Mouse (Mus musculus) adrenal gland, adult 18-20 months (tissue): ENCODE measurements around the gene Evl. TPM values are rescaled to one million over a fixed set of nuclear protein-coding genes. Genes with fewer than 3 reads are reported as not detected.

Experiments
- DNase-seq, 2 experiments: peaks; one replicate each; pipeline ENCODE4 v3.0.0; 2021 to 2022; ENCODE audit warnings: low spot score in 2 of 2
- total RNA-seq, 2 experiments: library from RNA; stranded (reverse); gene quantifications; 1 replicate in 1 of 2; 2 replicates in 1 of 2; pipeline ENCODE4 v1.2.3; 2021

Gene Evl
- total RNA-seq, 2 experiments from 2014 or later, result 37.3 to 43.4 TPM

DNA sequence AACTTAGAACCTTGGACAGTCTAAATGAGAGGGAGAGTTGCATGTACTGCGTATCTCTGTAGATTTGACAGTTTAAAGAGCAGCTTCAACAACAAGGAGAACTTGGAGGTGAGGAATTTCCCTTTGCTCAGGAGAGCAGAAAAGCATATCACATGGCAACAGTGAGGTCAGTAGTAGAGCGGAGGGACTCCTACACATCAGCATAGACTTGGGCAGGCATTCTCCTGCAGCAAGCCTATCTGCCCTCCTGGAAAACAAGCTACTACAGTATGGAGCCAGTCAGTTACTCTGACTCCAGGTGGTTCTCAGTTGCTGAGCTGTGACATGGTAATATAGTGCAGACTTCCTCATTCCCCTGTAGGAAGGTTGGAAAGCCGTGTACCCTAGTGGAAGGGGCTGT lies 87.5 kb downstream of the Evl start:
- no peak for DNase-seq

DNA sequence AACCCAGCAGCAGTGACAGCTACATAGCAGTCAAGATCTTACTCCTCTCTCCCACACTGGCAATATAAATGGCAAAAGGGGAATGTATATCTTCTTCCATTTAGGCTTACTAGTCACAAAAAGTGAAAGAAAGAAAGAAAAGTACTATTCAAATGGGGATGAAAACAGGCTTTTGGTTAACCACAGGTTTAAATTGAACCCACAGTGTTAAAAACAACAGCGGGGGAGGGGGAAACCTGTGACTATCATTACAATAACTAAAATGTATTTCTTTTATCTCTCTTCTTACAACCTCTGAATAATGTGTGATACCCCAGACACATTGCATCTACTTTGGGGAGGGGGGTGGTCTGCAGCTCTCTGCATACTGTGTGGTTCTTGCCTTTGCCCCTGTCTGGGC lies 91.7 kb downstream of the Evl start:
- no peak for DNase-seq

- DNase-seq, result no peak
These were observed 93.3 kb downstream of the Evl start for GRCm38 (mm10) chr12:108647784-108648183.

GRCm38 (mm10) chr12:108651053-108651660 lies 96.6 kb downstream of the Evl start:
- DNase-seq, result no peak

- no peak for DNase-seq
These were observed 99.1 kb downstream of the Evl start for GRCm38 (mm10) chr12:108653358-108654335.

DNA sequence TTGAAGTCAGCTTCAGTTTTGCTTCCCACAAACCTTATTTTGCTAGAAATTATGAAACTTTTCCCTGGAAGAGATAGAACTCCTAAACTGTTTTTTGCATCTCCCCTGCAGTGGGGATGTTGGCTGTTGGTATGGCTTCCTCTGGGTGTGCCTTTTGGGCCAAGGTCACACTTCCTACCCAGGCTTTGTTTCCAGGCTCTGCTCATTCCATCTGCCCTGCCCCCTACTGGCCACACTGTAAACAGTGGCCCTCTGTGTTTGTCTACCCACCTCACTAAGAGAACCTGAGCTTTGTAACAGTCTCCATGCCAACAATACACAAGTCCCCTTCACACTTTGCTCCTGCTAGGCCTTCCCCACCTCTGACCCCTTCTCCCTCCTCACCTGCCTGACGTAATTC lies 102.8 kb downstream of the Evl start:
- peak; percentile 35 to 53 for DNase-seq

DNA sequence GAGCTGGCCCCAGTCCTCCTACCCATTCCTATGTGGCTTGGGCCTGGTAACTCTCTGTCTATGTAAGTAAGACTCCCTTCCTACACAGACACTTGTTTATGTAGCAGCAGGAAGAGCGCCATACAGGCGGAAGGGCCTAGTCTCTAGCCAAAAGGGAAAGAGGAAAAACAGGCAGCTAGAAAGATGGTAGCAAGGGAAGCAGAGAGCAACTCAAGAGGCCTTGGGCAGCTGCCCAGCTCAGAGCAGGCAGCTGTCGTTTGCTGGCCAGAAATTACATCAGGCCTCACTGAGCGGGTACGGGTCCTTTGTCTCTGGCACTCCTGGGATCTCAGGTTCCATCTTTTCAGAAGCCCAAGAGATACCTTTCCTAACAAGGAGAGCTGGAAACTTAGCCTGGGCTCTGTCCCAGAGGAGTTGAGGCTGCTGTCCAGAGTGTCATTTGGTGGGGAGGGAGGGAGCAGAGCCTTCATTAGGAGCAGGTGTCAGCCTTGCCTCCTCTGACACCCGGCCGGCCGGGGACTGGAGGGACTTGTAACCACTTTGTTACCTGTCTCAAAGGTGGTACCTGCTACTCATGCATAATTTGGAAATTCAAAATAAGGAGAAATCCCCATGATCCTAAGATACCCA lies 114.2 kb downstream of the Evl start:
- no peak for DNase-seq

DNA sequence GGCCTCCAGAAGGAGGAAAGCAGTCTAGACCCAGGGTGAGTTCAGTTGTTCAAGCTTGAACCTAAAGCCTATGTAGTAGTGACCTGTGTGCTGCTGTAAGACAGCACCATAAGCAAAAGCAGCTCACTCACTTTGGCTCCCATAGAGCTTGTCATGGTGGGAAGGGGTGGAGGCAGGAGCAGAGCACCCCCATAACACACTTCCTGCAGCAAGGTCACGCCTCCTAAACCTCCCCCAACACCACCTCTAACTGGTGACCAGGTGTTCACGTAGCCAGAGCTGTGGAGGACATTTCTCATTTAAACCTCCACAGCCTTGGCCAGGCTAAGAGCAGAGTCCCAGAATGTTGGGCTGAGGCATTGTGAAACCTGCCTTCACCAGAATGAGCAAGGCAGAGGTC lies 117.0 kb downstream of the Evl start:
- no peak for DNase-seq

- DNase-seq, result no peak
These were observed 118.4 kb downstream of the Evl start for GRCm38 (mm10) chr12:108672908-108673307.

DNA sequence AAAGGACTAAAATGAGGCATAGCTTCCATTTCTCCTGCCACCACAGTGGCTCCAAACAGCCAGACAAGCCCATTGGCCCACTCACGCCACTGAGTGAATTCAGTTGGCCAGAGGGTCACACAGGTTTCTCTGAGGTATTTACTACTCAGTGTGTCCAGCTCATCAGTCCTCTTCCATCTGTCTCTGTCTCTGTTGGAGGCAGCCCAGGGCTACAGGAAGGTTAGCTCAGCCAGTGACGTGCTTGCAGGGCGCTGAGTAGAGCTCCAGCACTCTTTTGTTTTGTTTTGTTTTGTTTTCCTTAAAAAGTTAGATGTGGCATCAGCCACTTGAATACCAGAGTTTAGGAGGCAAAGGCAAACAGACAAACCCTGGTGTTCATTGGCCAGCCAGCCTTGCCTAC lies 119.0 kb downstream of the Evl start:
- DNase-seq, result no peak

DNA sequence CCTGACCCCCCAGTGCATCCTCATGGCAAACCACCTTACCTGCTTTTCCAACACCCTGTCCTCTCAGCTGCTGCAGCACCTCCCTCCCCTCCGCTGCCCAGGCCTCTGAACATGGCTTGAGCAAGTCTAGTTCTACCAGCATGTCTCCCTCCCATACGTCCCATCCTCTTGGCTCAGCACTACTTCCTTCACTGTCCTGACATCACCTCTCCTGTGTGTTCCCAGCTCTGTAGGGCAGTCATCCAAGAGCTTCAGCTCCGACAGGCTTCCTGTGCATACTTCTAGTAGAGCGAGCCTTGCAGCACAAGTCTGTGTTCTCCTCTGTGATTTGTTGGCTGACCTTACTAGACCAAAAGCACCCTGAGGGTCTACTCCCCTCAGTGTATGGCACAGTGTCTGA lies 120.0 kb downstream of the Evl start:
- DNase-seq, result no peak

GRCm38 (mm10) chr12:108674916-108675315 lies 120.4 kb downstream of the Evl start:
- no peak for DNase-seq

DNA sequence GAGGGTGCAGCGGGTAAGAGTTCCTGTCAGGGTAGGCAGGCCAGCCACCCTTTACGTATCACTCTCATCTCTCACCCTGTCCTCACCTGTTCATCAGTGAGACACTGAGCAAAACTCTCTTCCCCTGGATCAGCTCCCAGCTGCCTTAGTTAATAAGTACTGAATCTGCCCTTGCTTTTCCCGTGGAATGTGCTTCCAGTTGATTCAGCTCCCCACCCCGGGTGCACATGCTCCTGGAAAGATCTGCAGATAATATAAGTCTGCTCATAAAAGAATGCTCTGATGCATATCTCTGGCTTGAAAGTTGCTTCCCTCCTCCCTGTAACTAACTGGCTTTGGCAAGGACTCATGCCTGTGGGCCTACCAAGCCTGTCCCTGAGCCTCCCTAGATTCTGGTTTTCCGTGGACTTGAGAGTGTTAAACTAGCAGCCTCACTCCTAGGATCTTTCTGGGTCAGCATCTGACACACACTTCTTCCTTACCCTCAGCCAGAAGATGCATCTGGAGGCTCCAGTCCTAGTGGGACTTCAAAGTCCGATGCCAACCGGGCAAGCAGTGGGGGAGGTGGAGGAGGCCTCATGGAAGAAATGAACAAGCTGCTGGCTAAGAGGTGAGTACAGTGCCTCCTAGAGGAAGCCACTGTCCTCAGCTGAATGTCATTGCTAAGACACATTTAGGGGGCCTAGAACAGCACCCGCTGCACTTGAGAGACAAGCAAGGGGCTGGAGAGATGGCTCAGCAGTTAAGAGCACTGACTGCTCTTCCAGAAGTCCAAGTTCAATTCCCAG lies 121.3 kb downstream of the Evl start:
- DNase-seq, result no peak

- DNase-seq, result no peak
These were observed 122.6 kb downstream of the Evl start for GRCm38 (mm10) chr12:108677116-108677515.

GRCm38 (mm10) chr12:108678366-108678765 lies 123.8 kb downstream of the Evl start:
- DNase-seq, result no peak

DNA sequence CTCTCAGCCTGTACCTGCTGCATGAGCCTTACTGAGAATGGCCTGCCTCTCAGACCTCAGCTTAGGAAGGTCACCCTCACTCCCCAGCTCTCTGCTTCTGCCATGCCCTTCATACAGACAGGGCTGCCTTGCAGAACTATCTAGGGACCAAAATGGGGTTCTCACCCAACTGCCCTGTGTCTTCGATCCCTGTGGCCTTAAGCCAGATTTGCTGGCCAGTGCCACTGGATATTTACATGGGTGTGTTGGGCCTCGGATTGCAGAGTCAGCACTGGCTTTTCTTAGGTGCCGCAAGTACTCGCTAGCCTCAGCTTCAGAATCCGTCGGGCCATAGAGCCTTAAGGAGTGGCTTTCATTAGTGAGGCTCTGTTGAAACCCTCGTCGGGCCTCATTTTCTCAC lies 126.3 kb downstream of the Evl start:
- DNase-seq, result no peak

DNA sequence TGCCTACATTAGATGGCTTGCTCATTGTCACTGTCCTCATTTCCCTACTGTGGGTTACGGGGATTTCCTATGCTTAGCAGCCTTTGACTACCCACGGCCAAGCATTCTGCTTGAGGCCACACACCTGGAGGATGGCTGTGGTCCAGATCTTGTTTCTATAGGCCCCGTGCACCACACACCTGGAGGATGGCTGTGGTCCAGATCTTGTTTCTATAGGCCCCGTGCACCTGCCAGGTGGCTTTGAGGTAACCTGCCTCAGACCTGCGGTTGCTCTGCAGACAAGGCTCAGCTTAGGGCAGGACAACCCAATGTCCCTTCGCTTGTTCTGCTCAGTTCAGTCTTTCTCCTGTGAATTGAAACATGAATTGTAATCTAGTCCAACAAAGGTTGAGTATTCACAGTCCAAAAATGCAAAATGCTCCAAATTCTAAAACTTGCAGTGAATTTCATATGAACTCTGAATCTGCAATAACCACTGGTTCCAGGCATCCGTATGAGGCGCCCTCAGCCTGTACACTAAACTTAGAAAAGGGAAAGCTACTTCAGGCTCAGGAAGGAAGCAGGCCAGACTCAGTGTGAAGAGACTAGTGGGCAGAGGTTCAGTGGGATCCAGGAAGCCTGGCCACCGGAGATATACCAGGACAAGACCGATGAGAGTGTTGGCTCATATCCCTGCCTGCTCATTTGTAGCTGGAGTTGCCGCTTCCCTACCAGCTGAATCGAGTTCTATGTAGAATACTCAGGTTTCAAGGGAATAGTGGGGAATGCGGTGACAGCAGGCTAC lies 127.9 kb downstream of the Evl start:
- DNase-seq, result no peak

- DNase-seq, result no peak
These were observed 131.9 kb downstream of the Evl start for GRCm38 (mm10) chr12:108686463-108686862.

DNA sequence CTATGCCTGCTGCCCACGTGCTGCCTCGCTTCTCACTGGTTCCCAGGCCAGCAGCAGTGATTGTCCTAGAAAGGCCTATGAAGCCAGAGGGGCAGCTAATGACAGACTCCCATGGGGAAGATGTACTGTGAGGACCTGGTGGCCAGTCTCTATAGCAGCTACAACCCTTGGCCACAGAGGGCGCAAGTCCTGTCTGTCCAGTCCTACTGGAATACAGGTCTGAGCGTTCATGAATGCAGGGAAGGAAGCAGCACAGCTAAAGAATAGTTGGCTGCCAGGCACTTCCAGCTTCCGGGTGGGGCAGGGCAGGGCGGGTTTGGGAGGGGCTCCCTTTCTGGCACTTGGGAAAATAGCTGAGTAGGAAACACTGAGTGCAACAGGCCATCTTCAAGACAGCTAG lies 132.4 kb downstream of the Evl start:
- no peak for DNase-seq

GRCm38 (mm10) chr12:108689167-108689566 lies 134.6 kb downstream of the Evl start:
- no peak for DNase-seq
